Mouse (Mus musculus): ENCODE results near the gene Tmem183a.

Tmem183a gene

DNA sequence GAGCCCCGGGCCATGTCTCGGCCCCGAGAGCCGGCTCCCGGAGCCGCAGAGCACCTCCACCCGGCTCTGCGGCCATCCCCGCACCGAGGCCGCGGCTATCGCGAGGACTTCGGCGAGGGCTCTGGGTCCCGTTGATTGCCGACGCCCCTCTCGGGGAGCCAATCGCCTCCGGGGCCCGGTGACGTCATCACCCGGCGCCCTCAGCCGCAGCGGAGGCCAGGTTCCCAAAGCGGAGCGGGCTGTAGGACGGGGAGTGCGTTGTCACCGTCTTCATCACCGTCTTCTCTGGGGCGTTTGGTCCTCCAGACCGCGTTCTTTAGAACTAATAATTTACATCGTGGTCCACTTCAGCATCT, at the start of gene Tmem183a:
Gene Tmem183a, minus strand, starts transcription at position 123 of the 356 bp plus-strand sequence.
- peak; percentile 97 for DNase-seq

DNA sequence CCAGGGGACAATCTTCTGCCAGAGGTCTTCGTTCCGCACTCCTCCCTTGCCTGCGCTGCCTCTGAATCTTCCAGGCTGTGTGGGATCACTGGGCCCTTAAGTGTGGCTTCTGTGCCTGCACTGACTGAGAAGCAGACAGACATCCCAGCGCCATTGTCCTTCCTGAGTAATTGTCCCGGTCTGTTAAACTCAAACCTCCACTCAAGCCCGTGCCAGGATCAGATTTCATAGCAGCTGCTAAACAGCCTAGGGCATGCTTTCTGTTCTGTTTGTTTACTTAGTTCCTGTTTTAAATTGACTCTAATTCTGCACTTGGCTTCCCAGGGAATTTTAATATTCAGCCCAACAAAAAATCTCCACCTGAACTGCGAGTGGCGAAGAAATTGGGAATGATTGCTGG, 46.3 kb upstream of the Tmem183a start:
- DNase-seq = no peak

DNA sequence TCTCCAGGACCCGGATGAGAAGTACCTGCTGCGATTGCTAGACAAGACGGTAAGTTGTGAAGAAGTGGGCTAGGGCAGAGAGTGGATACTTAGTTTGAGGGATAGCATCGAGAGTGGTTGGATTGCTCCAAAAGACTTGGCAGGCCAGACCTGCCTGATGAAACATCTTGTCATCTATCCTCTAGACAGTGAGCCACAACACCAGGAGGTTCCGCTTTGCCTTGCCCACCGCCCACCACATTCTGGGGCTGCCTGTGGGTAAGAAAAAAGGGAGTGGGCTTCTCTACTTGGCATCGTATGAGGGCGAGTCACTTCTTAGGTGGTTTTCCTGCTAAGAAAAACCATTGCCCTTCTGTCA, 44.6 kb upstream of the Tmem183a start:
- DNase-seq = no peak

DNA sequence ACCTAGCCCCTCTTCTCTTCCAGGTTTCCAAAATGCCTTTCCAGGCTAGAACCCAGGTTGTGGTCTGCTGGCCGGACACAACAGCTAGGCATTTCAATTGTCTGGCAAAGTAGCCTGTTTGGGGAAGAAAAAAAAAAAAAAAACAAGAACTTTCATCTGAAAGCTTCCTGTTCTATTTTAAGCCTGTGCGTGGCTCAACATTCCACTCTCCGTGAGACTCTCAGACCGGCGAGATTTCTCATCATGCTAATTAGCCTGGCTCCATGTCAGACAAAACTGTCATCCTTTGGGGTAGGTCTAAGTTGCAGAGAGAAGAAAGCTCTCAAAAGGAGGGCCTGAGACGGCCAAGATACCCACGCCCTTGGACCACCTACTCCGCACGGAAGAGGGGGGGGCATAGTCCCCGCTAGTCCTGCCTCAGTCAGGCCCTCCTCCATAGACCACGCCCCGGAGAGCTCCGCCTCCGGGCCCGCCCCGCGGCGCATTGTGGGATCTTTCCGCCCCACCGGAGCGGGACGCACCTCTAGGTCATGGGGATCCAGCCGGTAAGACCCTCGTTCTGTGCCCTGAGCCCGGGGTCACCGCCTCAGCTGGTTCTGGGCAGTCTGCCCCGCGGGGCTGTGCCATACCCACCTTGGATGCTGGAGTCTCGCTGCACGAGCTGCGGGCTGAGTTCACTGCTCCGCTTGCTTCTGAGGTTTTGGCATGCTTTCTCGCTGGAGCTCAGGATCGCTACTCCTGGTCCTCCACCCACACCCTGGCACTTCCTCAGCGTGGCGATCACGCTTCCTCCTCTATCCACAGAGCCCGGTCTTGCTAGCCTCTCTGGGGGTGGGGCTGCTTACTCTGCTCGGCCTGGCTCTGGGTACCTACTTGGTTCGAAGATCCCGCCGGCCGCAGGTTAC, 44.0 kb upstream of the Tmem183a start, which contains the start of gene Cyb5r1:
Gene Cyb5r1, plus strand, starts transcription at position 51 of the 905 bp plus-strand sequence.
- peak; percentile 87 for DNase-seq

DNA sequence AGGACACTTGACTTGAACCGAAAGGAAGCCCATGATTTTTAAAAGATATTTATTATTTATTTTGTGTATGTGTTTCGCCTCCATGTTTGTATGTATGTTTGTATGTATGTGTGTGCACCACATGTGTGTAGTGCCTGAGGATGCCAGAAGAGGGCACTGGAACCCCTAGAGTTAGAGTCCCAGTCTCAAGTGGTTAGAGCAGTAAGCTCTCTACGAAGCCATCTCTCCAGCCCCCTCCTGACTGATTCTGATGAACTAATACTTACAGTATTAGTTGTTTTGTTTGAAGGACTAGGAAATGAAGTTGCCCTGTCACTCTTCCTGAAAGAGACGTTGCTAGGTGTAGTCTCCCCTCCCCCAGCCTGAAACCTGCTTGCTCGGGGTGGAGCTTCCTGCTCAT, 38.0 kb upstream of the Tmem183a start:
- DNase-seq = no peak

DNA sequence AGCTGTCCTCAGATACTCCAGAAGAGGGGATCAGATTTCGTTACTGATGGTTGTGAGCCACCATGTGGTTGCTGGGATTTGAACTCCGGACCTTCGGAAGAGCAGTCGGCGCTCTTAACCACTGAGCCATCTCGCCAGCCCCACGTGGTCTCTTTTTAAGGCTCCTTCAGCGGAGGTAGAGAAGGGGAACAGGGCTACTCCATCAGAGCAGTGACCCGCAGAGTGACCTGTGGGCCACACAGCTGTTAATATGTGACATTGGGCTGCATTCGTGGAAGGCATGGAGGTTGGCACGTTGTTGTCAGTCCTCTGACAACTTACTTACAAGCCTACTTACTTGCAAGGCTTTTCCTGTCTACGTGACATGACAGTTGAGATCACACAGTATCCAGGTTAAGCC, 36.4 kb upstream of the Tmem183a start:
- DNase-seq = no peak

DNA sequence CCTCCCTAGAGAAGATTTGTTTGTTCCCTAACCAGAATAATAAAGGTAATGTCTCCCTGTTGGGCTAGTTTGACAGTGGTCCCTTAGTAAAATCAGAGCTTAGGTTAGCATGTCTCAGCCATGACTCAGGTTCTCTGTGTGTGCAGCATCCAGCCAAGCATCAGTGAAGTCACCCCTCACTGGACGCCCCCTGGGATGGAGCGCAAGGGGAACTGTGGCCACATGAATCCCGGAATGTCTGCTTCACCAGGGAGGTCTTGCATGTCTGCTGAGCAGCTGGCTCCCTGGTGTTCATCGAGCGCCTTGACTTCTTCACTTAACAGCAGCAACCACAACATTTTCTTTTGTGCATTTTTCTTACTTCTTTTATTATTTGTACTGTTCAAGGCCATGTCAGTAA, 32.0 kb upstream of the Tmem183a start:
- no peak for DNase-seq

DNA sequence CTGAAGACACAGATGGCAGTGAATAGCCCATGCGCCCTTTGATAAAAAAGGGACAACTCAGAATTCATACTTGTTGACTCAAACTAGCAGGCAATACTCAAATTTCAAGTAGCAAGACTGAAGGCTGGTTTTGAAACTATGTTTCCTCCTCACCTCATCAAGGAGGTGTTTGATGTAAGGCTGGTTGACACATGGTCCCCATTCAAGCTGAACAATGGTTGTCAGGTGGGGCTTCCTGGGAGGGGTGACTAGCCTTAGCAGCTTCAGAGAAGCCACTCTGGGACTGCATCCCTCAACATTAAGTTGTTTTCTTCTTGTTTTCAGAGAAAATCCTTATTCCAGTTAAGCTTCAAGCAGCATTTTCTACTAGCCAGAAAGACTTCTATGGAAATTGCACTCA, 23.9 kb upstream of the Tmem183a start, which contains the start of gene 4933406M09Rik:
Gene 4933406M09Rik, plus strand, starts transcription at position 275 of the 400 bp plus-strand sequence.
- DNase-seq = no peak

DNA sequence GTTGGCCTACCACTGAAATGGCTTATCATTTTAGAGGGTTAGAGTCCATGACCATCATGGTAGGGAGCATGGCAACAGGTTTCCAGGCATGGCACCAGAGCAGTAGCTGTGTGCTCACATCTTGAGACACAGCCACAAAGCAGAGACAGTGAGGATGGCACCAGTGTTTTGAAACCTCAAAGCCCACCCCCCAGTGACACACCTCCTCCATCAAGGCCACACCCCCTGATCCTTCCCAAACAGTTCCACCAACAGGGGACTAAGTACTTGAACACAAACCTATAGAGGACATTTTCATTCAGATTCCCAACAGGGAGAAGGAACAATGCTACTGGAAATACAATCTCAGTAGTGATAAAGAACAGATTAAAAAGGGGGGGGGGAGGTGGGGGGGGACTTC, 23.4 kb upstream of the Tmem183a start:
- DNase-seq = no peak

DNA sequence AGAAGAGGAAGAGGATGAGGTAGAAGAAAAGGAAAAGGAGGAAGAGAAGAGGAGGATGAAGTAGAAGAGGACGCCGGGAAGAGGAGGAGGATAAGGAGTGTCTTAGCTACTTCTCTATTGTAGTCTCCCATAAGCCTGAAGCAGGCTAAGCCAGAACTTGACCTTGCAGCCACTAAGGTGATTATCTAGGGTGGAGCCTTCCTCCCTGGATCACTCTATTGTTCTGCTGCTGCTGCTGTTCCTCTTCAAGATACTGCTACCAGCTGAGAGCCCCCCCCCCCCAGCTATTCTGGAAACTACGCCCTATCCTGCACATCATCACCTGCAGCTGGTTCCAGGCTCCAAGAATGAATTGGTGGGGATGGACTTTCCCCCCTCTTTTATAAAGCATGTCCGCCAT, 22.8 kb upstream of the Tmem183a start:
- DNase-seq = no peak

DNA sequence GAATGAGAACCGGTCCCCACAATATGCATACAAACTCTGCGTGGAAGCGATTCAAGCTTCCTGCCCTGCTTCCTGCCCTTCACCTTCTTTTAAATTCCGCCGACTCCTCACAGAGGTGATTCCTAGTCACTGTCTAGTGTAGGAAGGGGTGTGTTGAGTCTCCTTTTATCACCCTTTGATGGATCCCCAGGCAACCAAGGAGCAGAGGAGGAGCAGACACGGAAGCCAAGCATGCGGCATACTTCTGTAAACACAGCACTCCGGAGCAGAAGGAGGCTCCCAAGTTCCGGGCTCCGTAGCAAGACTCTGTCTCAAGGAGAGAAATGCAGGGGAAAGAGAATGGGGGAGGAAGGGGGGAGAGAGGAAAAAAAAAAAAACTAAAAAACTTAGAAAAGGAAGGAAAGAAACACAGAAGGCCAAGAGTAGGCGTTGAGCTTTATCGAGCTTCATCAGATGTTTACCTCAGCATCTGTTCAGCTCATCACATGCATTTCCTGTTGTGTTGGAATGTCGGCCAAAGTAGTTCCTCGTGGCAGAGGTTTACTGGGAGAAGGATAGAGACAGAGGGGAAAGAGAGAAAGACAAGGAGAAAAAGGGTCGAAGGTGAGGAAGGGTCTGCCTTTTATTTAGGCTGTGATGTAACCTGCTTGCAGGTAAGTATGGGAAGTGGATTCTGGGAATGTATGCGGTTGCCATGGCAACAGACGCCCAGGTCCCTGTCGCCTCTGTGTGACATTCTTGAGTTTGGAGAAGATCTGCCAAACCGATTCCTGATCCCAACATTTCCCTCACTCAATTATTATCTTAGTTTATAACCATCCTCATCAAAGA, 20.2 kb upstream of the Tmem183a start:
- peak; percentile 52 for DNase-seq

DNA sequence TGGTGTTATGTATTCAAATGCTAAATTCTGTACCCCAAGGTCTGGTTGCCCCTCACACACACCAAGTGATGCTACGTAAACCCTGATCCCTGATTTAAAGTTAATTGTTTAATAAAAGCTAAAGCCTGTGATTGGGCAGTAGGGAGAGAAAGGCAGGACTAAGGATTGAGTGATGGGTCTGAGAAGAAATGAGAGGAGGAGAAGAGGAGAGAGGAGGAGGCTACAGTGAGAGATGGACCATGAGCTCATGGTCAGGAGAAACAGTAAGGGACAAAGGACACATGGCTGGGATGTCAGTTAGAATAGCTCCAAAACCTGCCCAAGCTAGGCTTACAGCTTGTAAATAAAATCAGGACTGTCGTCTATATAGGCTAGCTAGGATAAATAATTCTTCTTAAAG, 19.3 kb upstream of the Tmem183a start:
- DNase-seq = no peak

DNA sequence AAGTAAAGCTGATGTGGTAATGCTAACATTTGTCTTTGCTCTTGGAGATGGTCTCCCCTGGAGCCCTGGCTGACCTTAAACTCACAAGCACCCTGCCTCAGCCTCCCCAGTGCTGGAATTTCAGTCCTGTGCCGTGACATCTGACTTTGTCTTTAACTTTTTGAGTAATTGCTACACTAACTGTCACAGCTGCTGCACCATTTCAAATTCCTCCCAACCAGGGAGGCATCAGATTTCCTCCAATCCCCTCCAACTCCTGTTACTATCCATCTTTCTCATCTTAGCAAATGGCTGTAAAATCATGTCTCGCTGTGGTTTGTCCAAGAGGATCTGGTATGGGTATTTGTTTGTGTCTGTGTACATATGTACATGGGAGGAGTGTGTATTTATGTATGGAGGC, 12.3 kb upstream of the Tmem183a start:
- DNase-seq = no peak

DNA sequence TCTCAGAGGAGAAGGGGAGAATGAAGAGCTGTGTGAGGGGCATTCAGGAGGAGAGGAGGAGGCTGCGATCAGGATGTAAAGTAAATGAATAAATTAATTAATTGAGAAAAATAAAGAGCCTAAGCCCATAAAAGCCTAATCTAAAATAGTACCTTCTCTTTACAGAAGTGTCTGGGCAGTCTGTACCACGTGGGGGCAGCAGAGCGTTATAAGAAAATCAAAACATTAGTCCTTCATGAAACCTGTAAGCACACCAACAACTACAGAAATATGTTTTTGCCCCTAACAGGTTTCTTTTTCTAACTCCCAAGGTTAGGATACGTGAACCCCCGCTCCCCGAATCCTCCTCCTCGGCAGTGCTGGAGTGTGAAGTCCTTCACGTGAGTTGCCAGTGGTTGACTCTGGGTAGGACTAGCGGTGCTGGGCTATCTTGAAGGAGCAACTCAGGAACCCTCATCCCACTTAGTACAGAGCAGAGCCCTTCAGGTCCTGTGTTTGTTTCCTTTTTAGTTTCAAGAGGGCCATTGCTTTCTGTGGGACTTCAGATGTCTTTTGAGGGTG, 7.1 kb upstream of the Tmem183a start:
- DNase-seq = peak; percentile 47

DNA sequence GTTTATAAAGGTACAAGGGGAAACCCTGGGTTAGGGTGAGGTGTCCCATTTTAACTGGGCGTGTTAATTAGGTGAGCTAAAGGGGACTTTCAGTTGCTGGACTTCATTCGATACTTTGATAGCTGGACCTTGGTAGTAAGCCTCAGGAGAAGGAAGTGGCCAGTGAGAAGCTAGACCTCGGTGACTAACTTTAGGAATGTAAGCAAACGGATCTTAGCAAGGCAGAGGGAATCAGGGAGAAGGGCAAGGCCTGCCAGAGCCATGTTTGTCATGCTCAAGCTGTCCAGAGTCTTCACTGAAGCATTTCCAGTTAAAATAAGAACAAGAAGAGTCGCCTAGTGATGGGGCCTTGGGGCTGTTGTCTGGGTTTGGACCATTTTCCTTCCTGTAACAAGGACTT, 3.7 kb upstream of the Tmem183a start:
- no peak for DNase-seq

DNA sequence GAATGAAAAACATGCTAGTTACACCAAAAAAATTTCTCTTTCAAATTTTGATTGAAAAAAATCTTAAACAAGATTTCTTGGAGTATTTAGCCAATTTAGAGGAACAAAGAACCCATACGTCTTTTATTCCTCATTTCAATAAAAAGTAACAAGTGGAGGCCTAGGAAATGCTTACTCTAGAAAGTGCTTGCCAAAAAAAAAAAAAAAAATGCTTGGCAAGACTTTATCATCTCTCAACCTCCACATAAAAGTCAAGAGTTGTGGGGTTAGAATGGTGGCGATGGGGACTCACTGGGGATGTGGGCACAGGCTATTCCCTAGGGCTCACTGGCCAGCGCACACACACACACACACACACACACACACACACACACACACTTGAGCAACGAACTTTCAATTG, 1.4 kb upstream of the Tmem183a start:
- DNase-seq = no peak

DNA sequence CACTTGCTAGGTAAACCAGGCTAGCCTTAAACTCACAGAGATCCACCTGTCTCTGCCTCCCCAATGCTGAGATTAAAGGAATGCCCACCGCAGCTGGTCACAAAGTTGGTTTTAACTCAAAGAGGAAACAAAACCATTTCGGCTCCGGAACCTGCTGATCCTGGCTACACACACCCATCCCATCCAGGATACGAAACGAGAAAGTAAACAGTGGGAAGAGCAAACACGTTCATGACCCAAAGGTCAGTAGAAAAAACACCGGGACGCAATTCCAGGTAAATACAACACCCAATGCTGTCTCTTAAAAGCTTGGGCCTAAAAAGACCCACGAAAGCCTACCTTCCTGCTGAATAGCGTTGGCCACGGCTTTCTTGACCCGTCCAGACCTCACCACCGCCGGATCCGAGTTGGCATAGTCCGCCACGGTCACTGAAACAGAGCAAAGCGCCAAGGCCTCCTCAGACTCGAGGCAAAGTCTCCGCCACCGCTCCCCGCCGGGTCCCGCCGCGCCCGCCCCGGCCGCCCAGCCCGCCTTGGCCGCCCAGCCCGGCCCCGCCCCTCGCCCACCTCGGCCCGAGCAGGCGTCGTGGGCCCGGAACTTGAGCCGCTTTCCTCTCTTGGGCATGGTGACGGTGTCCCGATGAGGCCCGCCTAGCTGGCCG, 453 bp downstream of the Tmem183a start:
- DNase-seq = no peak

DNA sequence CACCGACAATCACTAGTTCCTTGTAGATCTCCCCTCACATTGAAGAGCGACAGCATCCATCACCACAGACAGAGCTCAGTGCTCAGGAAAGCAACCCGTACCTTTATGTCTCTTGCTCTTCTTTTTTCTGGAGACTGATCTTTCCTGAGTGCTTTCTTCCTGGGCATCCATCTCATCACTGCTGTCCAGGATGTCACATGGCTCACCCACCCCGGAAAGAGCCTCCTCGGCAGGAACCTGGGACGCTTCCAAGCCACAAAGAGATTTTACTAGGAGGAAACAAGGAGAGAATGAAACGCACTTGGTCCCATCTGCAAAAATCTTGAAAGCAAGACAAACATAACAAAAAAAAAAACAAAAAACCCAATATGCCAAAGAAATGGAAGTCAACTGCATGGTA, 1.1 kb downstream of the Tmem183a start:
- DNase-seq = no peak

DNA sequence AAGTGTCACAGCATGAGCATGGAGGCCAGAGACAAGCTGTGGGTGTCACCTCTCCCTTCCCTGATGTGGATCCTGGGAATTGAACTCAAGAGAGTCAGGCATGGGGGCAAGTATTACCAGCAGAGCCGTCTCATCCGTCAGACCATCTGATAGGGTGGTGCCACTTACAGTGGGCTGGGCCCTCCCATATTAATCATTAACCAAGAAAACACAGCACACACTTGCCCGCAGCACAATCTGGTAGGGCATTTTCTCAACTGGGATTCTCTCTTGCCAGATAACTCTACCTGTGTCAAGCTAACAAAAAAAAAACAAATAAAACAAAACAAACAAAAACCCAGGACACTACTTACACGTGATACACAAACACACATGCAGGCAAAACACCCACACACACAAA, 4.3 kb downstream of the Tmem183a start:
- no peak for DNase-seq

DNA sequence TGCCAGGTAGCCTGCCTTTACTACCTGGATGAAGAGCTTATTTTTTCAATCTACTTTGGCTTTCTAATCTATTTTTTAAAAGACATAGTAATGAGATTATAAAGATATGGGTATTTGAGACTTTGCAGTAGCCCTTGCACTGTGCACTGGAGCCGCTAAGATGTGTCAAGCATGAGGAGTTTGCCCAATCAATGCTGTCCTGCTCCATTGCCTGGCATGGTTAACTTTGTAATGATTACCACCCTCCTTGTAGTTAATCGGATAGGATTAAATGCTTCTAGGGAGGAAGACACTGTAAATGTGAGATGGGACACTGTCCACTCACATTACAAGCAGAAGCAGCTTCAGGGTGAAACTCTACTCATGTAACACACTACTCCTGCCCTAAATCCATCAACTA, 8.5 kb downstream of the Tmem183a start:
- DNase-seq = no peak

DNA sequence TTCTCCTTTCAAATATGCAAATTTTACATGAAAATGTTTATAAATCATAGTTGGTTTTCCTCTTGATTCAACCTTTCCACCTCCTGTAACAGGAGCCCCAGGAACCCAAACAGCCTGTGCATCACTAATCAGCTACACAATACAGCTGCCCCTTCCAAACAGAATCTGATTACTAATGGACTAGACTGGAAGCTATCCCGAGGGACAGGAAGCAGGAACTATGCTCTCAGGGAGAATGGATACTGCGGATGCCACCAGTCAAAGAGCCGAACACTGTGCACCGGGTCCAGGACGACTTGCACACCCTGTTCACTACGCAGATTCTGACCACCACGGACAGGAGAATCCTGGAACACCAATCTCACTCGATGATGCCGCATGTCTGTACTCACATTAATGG, 14.0 kb downstream of the Tmem183a start:
- no peak for DNase-seq

DNA sequence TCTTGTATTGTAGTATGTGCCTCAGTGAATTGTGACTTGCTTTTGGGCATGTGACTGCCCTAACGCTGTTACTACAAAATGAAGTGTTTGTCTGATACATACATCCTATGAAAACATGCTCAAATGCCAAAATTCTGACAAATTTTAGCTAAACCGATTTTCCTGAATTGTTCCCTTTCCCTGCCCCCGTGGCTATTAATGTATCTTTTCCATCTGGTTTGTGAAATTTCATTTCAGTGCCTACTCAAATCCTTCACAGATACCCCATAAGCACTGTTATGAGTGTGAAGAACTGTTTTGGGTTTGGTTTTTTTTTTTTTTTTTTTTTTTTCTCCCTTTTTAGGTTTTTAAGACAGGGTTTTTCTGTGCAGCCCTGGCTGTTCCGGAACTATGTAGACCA, 16.7 kb downstream of the Tmem183a start:
- no peak for DNase-seq

Measured in retina, postnatal 1 day (tissue).